Mouse (Mus musculus) MEL (cell line): ENCODE results near the gene Snx7. TPM values are rescaled to one million over a fixed set of nuclear protein-coding genes. Genes with fewer than 3 reads are reported as not detected.

ENCODE experiments used
- DNase-seq: peaks from one replicate; pipeline ENCODE4 v3.0.0; 2011; ENCODE audit warnings: low read depth, low spot score
- H3K27ac ChIP-seq: 2 replicates; pipeline ENCODE4 v1.5.1; 2012; ENCODE audit warnings: low read depth, mild to moderate bottlenecking, control low read depth, low read length, moderate library complexity; ENCODE audit not compliant: control insufficient read depth
- H3K27me3 ChIP-seq, 2 experiments: fragments of 150-350 bp in 1 of 2; sonication (generic) in 1 of 2; 2 replicates each; pipeline ENCODE4 v1.6.1; 2012; ENCODE audit warnings: low read length in 2 of 2, mild to moderate bottlenecking in 2 of 2, improper control_type of control experiment in 1 of 2, moderate library complexity in 1 of 2; ENCODE audit not compliant: insufficient read depth in 2 of 2, control insufficient read depth in 1 of 2
- H3K36me3 ChIP-seq, 2 experiments: 2 replicates each; pipeline ENCODE4 v1.6.1; 2012 to 2014; ENCODE audit warnings: low read length in 2 of 2, improper control_type of control experiment in 1 of 2, inconsistent platforms in 1 of 2, mild to moderate bottlenecking in 1 of 2; ENCODE audit not compliant: insufficient read depth in 2 of 2, control insufficient read depth in 1 of 2
- H3K4me1 ChIP-seq, 2 experiments: fragments of 150-350 bp in 1 of 2; sonication (generic) in 1 of 2; 2 replicates each; pipeline ENCODE4 v1.6.1; 2012; ENCODE audit warnings: low read length in 2 of 2, improper control_type of control experiment in 1 of 2, mild to moderate bottlenecking in 1 of 2; ENCODE audit not compliant: insufficient read depth in 2 of 2, control insufficient read depth in 1 of 2
- H3K4me3 ChIP-seq, 2 experiments: fragments of 150-350 bp in 1 of 2; sonication (generic) in 1 of 2; 2 replicates each; pipeline ENCODE4 v1.5.1; 2012; ENCODE audit warnings: low read depth in 2 of 2, low read length in 2 of 2, mild to moderate bottlenecking in 2 of 2, moderate library complexity in 2 of 2, control low read depth in 1 of 2, improper control_type of control experiment in 1 of 2; ENCODE audit not compliant: control insufficient read depth in 1 of 2, insufficient read depth in 1 of 2
- H3K79me2 ChIP-seq: 2 replicates; pipeline ENCODE4 v1.6.1; 2012; ENCODE audit warnings: mild to moderate bottlenecking, low read length, moderate library complexity; ENCODE audit not compliant: control insufficient read depth, poor library complexity, insufficient read depth
- H3K9ac ChIP-seq: 2 replicates; pipeline ENCODE4 v1.6.1; 2012; ENCODE audit warnings: low read depth, mild to moderate bottlenecking, control low read depth, low read length, moderate library complexity; ENCODE audit not compliant: control insufficient read depth, poor library complexity, severe bottlenecking
- H3K9me3 ChIP-seq: fragments of 150-350 bp; sonication (generic); replicated peaks from 2 replicates; pipeline ENCODE4 v1.6.1; 2012; ENCODE audit warnings: mild to moderate bottlenecking, low read length, improper control_type of control experiment, moderate library complexity; ENCODE audit not compliant: insufficient read depth
- CHD1 ChIP-seq: IDR thresholded peaks from 2 replicates; pipeline ENCODE4 v1.6.1; 2012; ENCODE audit warnings: low read depth, mild to moderate bottlenecking, inconsistent platforms, low read length, improper control_type of control experiment
- E2F4 ChIP-seq: IDR thresholded peaks from 2 replicates; pipeline ENCODE4 v1.6.1; 2011; ENCODE audit warnings: low read depth, low read length, improper control_type of control experiment, borderline replicate concordance
- ELF1 ChIP-seq: IDR thresholded peaks from 2 replicates; pipeline ENCODE4 v1.6.1; 2014; ENCODE audit warnings: low read depth, mild to moderate bottlenecking, inconsistent platforms, low read length, improper control_type of control experiment, moderate library complexity
- EP300 ChIP-seq, 2 experiments: IDR thresholded peaks; 2 replicates each; pipeline ENCODE4 v1.6.1; 2011; ENCODE audit warnings: improper control_type of control experiment in 2 of 2, low read length in 2 of 2, low read depth in 1 of 2, mild to moderate bottlenecking in 1 of 2
- GATA1 ChIP-seq: IDR thresholded peaks from 2 replicates; pipeline ENCODE4 v1.6.1; 2011; ENCODE audit warnings: low read depth, low read length, improper control_type of control experiment
- MAZ ChIP-seq: IDR thresholded peaks from 2 replicates; pipeline ENCODE4 v1.6.1; 2012; ENCODE audit warnings: low read depth, mild to moderate bottlenecking, inconsistent platforms, low read length, improper control_type of control experiment
- MEF2A ChIP-seq: IDR thresholded peaks from 2 replicates; pipeline ENCODE4 v1.6.1; 2014; ENCODE audit warnings: low read depth, mild to moderate bottlenecking, inconsistent platforms, low read length, improper control_type of control experiment; ENCODE audit not compliant: poor library complexity, insufficient replicate concordance, severe bottlenecking; ENCODE audit errors: extremely low read depth
- MYB ChIP-seq: IDR thresholded peaks from 2 replicates; pipeline ENCODE4 v1.6.1; 2011; ENCODE audit warnings: mild to moderate bottlenecking, low read depth, low read length, improper control_type of control experiment
- NELFE ChIP-seq: IDR thresholded peaks from 2 replicates; pipeline ENCODE4 v1.6.1; 2011; ENCODE audit warnings: low read depth, low read length, improper control_type of control experiment
- NRF1 ChIP-seq: IDR thresholded peaks from 2 replicates; pipeline ENCODE4 v1.6.1; 2014; ENCODE audit warnings: low read depth, mild to moderate bottlenecking, inconsistent platforms, low read length, improper control_type of control experiment, moderate library complexity; ENCODE audit not compliant: poor library complexity, insufficient read depth, severe bottlenecking
- POLR2AphosphoS5 ChIP-seq: IDR thresholded peaks from 2 replicates; pipeline ENCODE4 v1.6.1; 2012; ENCODE audit warnings: low read depth, borderline replicate concordance, mild to moderate bottlenecking, inconsistent platforms, low read length, moderate library complexity, mixed read lengths
- RAD21 ChIP-seq: IDR thresholded peaks from 2 replicates; pipeline ENCODE4 v1.6.1; 2011; ENCODE audit warnings: mild to moderate bottlenecking, low read depth, low read length, improper control_type of control experiment
- RCOR1 ChIP-seq: IDR thresholded peaks from 2 replicates; pipeline ENCODE4 v1.6.1; 2012; ENCODE audit warnings: low read depth, mild to moderate bottlenecking, inconsistent platforms, low read length, improper control_type of control experiment
- SIN3A ChIP-seq: IDR thresholded peaks from 2 replicates; pipeline ENCODE4 v1.6.1; 2012; ENCODE audit warnings: low read length, improper control_type of control experiment, inconsistent platforms
- TBP ChIP-seq: IDR thresholded peaks from 2 replicates; pipeline ENCODE4 v1.8.0; 2011; ENCODE audit warnings: low read depth, low read length, improper control_type of control experiment
- UBTF ChIP-seq: IDR thresholded peaks from 2 replicates; pipeline ENCODE4 v1.6.1; 2012; ENCODE audit warnings: low read depth, mild to moderate bottlenecking, inconsistent platforms, low read length, improper control_type of control experiment, moderate library complexity, borderline replicate concordance; ENCODE audit not compliant: insufficient read depth
- USF1 ChIP-seq: IDR thresholded peaks from 2 replicates; pipeline ENCODE4 v1.6.1; 2014; ENCODE audit warnings: low read depth, mild to moderate bottlenecking, inconsistent platforms, low read length, improper control_type of control experiment, moderate library complexity
- USF2 ChIP-seq, 2 experiments: IDR thresholded peaks; 2 replicates each; pipeline ENCODE4 v1.6.1; 2011 to 2012; ENCODE audit warnings: improper control_type of control experiment in 2 of 2, low read length in 2 of 2, borderline replicate concordance in 1 of 2, inconsistent platforms in 1 of 2, low read depth in 1 of 2, mild to moderate bottlenecking in 1 of 2; ENCODE audit not compliant: insufficient read depth in 1 of 2
- ZC3H11A ChIP-seq: IDR thresholded peaks from 2 replicates; pipeline ENCODE4 v1.6.1; 2012; ENCODE audit warnings: low read depth, mild to moderate bottlenecking, inconsistent platforms, low read length, improper control_type of control experiment
- ZMIZ1 ChIP-seq: IDR thresholded peaks from 2 replicates; pipeline ENCODE4 v1.6.1; 2012; ENCODE audit warnings: low read depth, mild to moderate bottlenecking, inconsistent platforms, low read length, improper control_type of control experiment, moderate library complexity
- ZNF384 ChIP-seq: IDR thresholded peaks from 2 replicates; pipeline ENCODE4 v1.6.1; 2012; ENCODE audit warnings: low read depth, mild to moderate bottlenecking, inconsistent platforms, low read length, improper control_type of control experiment
- polyA plus RNA-seq, 2 experiments: library from polyadenylated mRNA; stranded (reverse) in 1 of 2; unstranded in 1 of 2; fragments of >175 nt in 1 of 2; fragments of >200 nt in 1 of 2; gene quantifications; 2 replicates each; pipeline versions ENCODE4 v1.2.1 to v1.2.4; 2012; ENCODE audit warnings: low replicate concordance in 2 of 2, low read depth in 1 of 2; ENCODE audit not compliant: insufficient read length in 2 of 2, insufficient read depth in 1 of 2, missing spikeins in 1 of 2
- total RNA-seq: library from RNA; depleted of rRNA; stranded (reverse); fragments of 300-350 nt; gene quantifications from 2 replicates; pipeline ENCODE4 v1.2.3, GENCODE M21; 2012

Gene Snx7
- total and polyA plus RNA-seq, 3 experiments = not detected

DNA sequence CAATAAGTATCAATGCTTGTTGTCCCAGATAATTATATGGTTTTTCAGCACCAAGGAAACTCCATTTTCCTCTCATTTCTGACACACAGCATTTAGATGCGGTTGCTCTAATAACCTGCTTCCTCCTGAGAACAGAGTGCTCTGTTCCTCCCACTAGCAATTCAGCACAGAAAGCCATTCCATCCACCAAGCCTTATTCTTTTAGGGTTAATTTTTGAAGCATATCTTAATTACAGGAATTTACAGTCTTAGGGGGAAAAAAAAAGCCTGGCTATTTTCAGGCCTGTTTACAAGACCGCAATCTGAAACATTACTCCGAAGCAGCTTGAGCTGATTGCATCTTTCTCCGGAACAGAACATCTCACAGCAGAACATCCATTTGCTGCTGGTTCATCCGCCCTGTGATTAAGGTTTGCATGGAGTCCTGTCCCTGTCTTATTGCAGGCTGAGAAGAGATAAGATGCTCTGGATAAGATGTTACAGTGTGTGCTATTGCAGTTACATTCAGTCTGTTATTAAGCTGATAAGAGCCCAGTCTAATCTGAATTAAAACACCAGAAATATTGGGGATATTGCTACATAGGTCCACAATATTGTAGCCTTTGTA, 116.5 kb downstream of the Snx7 start:
- DNase-seq = no peak
- Histone ChIP-seq H3K27me3 (no peaks in the 10 kb centered on the region), H3K36me3 (no peaks in the 10 kb centered on the region), H3K4me3 (no peak overlapping the region), H3K27ac (no peak overlapping the region), H3K79me2 (no peaks in the 10 kb centered on the region), H3K9ac (no peak overlapping the region), H3K9me3 (no peaks in the 10 kb centered on the region), H3K4me1 (no peaks in the 10 kb centered on the region)
- TF ChIP-seq MYB = no peak
- TF ChIP-seq ZNF384 = no peak
- no peak for TF ChIP-seq NRF1
- no peak for TF ChIP-seq USF2 (IDR thresholded peaks at IDR 0.05; ENCODE audit: borderline replicate concordance in 1 of 2, insufficient read depth in 1 of 2, low read depth in 1 of 2, low read length in 2 of 2)
- TF ChIP-seq UBTF = no peak
- TF ChIP-seq USF1 = no peak
- no peak for TF ChIP-seq ELF1
- TF ChIP-seq MAZ = no peak
- TF ChIP-seq RCOR1 = no peak
- no peak for TF ChIP-seq SIN3A
- TF ChIP-seq POLR2AphosphoS5 = no peak
- TF ChIP-seq EP300 (IDR thresholded peaks at IDR 0.05; ENCODE audit: low read depth in 1 of 2, low read length in 2 of 2) = no peak
- no peak for TF ChIP-seq CHD1

DNA sequence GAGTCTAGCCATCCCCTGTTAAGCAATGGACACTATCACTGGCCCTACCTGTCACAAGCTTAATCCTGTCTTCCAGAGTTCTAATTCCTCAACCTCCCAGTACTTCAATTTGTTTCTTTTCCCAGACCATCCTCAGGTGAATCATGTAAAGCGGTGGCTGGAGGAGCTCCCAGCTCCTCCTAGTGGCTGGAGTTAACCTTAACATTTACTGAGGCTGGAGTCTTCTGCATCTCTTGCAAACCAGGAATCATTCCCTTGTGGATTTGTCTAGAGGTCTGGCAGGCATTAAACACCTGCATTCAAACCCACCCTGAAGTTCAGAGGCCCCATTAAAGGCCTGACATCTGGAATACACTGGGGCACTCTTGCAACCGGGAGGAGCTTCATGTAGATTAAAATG, 117.1 kb downstream of the Snx7 start:
- no peak overlapping the region for H3K4me3 ChIP-seq
- no peak overlapping the region for H3K9ac ChIP-seq
- no peak for DNase-seq
- no peaks in the 10 kb centered on the region for H3K36me3 ChIP-seq
- no peaks in the 10 kb centered on the region for H3K9me3 ChIP-seq
- no peaks in the 10 kb centered on the region for H3K27me3 ChIP-seq
- no peak overlapping the region for H3K27ac ChIP-seq
- TF ChIP-seq NELFE (no peak), ZC3H11A (no peak), RAD21 (no peak), MAZ (no peak), GATA1 (no peak), ZMIZ1 (no peak), TBP (no peak), MEF2A (no peak), USF2 (IDR thresholded peaks at IDR 0.05; ENCODE audit: borderline replicate concordance in 1 of 2, insufficient read depth in 1 of 2, low read depth in 1 of 2, low read length in 2 of 2) (no peak), E2F4 (no peak)
- H3K4me1 ChIP-seq = no peaks in the 10 kb centered on the region
- H3K79me2 ChIP-seq = no peaks in the 10 kb centered on the region
